Mouse (Mus musculus): ENCODE measurements at regions not wholly inside any gene's neighbourhood (a gene's known extent, or its start where the extent isn't known, plus 50 kb on each side); places are given as distances from the start of the nearest gene placed in this dataset.

DNA sequence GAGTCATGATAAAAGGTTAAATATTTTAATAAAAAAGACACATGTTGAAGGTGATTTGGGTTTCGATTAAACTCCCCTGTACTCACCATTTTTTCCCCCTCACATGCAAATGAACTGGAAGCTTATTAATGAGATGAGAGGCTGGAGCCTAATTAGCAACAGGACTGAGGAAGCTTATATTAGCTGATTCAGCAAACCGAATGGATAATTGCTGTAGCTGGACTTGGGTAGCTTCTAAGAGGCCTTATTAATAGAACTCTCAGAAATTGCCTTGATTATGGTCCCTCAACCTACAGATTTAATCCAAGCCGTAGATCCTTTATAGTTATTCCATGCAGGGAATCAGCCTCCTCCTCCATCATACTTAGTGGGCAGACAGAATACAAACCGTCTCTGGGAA lies 369.7 kb downstream of the Lmx1a start:
- DNase-seq (ENCODE audit: low spot score) (no peak), ATAC-seq (ENCODE audit: insufficient number of reproducible peaks, low FRiP score, low TSS enrichment, low read depth) (no peak)
- Histone ChIP-seq H3K4me3 (ENCODE audit: low read depth, low read length) (no peak overlapping the region), H3K9ac (ENCODE audit: low read length) (no peak overlapping the region), H3K4me2 (ENCODE audit: low read depth, severe bottlenecking) (no peak overlapping the region), H3K36me3 (ENCODE audit: control insufficient read depth, insufficient read depth, low read length) (no peaks in the 10 kb centered on the region), H3K27ac (replicated peaks; ENCODE audit: low read depth, low read length) (no peak overlapping the region), H3K27me3 (ENCODE audit: control insufficient read depth, insufficient read depth, low read length) (no peaks in the 10 kb centered on the region), H3K4me1 (ENCODE audit: control insufficient read depth, insufficient read depth, low read length) (no peaks in the 10 kb centered on the region), H3K9me3 (ENCODE audit: control insufficient read depth, low read length) (no peaks in the 10 kb centered on the region)
- WGBS = 80% methylated on average over 4 of the region's 4 CpGs

DNA sequence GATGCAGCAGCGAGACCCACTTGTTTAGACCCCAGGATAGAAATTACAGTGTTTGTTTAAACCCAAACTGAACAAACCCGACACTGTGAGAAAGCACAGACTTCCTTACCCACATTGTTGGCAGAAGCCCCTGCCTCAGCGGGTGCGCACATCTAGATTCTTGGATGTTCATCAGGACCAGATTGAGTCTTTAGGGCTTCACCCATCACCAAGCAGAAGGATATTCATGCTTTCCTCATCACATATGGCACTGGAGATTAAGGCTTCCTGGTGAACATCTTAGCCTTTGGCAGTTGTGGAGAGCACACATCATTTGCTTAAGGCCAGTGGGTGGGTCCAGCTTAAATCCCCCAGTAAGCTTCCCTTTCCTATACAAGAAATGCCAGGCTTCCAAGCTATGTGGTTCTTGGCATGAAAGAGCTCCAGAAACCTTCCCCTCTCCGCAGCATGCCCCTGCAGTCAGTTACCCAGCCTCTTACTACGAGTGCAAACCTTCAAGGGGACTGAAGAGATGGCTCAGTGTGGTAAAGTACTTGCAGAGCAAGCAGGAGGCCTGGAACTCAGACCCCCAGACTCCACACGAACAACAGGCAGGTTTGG lies 367.9 kb downstream of the Pbx1 start:
- no peak for DNase-seq (ENCODE audit: low spot score)
- Histone ChIP-seq H3K27ac (replicated peaks; ENCODE audit: low read depth, low read length) (no peak overlapping the region), H3K27me3 (ENCODE audit: control insufficient read depth, insufficient read depth, low read length) (no peaks in the 10 kb centered on the region), H3K9ac (ENCODE audit: low read length) (no peak overlapping the region), H3K36me3 (ENCODE audit: control insufficient read depth, insufficient read depth, low read length) (no peaks in the 10 kb centered on the region), H3K4me3 (ENCODE audit: low read depth, low read length) (no peak overlapping the region), H3K4me2 (ENCODE audit: low read depth, severe bottlenecking) (no peak overlapping the region), H3K9me3 (ENCODE audit: control insufficient read depth, low read length) (no peaks in the 10 kb centered on the region), H3K4me1 (ENCODE audit: control insufficient read depth, insufficient read depth, low read length) (no peaks in the 10 kb centered on the region)
- 77% methylated on average over 7 of the region's 7 CpGs for WGBS
- ATAC-seq (ENCODE audit: insufficient number of reproducible peaks, low FRiP score, low TSS enrichment, low read depth) = no peak

DNA sequence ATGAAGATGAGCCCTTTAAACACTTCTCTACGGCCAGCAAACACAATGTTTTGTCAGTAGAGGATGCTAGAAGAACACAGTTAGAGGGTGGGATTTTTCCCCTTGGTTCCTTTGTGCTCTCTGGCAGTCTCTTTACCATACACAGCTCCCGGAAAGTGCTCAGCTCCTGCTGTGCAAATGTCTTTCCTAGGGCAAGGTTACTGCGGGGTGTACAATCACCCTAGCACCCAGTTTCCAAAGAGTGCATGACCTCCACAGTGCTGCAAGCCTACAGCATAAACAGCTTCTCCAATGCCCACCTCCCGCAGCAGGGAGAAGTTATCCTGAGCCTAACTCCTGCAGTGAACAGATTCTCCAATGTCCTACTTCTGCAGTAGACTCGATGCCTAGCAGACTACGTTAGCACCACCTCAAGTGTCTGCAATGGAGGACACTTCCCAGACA lies 366.4 kb downstream of the Pbx1 start:
- ATAC-seq (ENCODE audit: insufficient number of reproducible peaks, low FRiP score, low TSS enrichment, low read depth) (no peak), DNase-seq (ENCODE audit: low spot score) (no peak)
- H3K9me3 ChIP-seq (ENCODE audit: control insufficient read depth, low read length) = no peaks in the 10 kb centered on the region
- no peaks in the 10 kb centered on the region for H3K36me3 ChIP-seq (ENCODE audit: control insufficient read depth, insufficient read depth, low read length)
- H3K27ac ChIP-seq (replicated peaks; ENCODE audit: low read depth, low read length) = no peak overlapping the region
- H3K4me2 ChIP-seq (ENCODE audit: low read depth, severe bottlenecking) = no peak overlapping the region
- no peak overlapping the region for H3K9ac ChIP-seq (ENCODE audit: low read length)
- H3K4me1 ChIP-seq (ENCODE audit: control insufficient read depth, insufficient read depth, low read length) = no peaks in the 10 kb centered on the region
- H3K4me3 ChIP-seq (ENCODE audit: low read depth, low read length) = no peak overlapping the region
- WGBS = 59% methylated on average over 6 of the region's 6 CpGs
- no peaks in the 10 kb centered on the region for H3K27me3 ChIP-seq (ENCODE audit: control insufficient read depth, insufficient read depth, low read length)

DNA sequence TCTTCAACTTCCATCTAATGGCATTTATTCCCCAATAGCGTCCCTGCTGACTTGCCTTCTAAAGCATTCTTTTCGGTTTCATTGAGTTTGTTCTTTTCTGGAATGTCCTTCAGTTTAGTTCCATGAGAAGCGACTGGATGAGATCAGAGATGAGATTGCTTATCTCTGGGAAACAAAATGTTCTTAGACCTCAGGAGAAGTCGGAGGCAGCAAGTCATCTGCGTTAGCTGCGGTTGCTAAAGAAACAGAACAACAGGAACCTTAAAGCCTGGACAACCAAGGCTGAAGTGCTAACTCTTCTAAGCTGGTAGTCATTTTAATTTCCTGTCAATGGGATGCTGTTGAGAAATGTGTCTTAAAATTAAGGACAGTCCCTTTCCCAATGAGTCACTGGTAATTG lies 365.3 kb downstream of the Pbx1 start:
- H3K4me2 ChIP-seq (ENCODE audit: low read depth, severe bottlenecking) = no peak overlapping the region
- 73% methylated on average over 6 of the region's 6 CpGs for WGBS
- no peak overlapping the region for H3K4me3 ChIP-seq (ENCODE audit: low read depth, low read length)
- no peak overlapping the region for H3K27ac ChIP-seq (replicated peaks; ENCODE audit: low read depth, low read length)
- no peaks in the 10 kb centered on the region for H3K4me1 ChIP-seq (ENCODE audit: control insufficient read depth, insufficient read depth, low read length)
- H3K36me3 ChIP-seq (ENCODE audit: control insufficient read depth, insufficient read depth, low read length) = no peaks in the 10 kb centered on the region
- DNase-seq (ENCODE audit: low spot score) (no peak), ATAC-seq (ENCODE audit: insufficient number of reproducible peaks, low FRiP score, low TSS enrichment, low read depth) (no peak)
- H3K9ac ChIP-seq (ENCODE audit: low read length) = no peak overlapping the region
- no peaks in the 10 kb centered on the region for H3K27me3 ChIP-seq (ENCODE audit: control insufficient read depth, insufficient read depth, low read length)
- H3K9me3 ChIP-seq (ENCODE audit: control insufficient read depth, low read length) = no peaks in the 10 kb centered on the region

DNA sequence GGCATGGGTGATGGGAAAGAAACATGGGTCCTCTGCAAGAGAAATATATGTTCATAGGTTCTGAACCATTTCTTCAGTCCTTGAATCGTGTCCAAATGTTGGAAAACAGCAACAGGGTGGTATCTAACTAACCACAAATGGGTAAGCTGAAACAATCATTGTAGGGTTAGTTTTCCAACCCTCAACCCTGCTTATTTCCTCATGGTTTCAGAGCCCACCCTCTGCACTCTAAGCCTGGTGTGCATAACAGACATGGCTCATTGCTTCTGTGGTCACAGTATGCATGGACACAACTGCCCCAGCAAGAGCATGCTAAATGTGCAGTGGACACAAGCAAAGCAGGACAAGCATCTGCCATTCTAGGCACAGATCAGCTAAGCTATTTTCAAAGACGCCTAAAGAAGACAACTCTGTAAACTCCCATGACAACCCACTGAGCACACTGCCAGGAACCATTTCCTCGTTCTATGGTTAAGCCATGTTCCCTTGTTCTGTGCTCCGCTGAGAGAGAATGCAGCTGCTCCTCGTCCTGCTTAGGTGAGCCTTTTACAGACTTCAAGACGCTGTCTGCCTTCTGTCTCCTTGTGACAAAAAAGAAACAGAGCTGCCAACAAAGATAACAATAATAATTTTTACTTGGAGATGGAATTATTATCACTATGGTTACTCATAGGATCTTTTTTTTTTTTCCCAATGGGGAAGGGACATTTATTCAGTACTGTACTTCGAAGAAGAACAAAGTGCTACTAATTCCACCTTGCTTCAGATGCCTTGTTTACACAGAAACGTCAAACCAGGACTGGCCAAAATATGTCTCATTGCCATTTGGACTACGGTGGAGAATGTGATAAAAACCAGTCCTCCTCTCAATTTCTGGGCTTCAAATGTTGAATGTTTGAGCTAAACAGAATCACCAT lies 363.8 kb downstream of the Pbx1 start:
- H3K36me3 ChIP-seq (ENCODE audit: control insufficient read depth, insufficient read depth, low read length) = no peaks in the 10 kb centered on the region
- H3K27ac ChIP-seq (replicated peaks; ENCODE audit: low read depth, low read length) = no peak overlapping the region
- ATAC-seq (ENCODE audit: insufficient number of reproducible peaks, low FRiP score, low TSS enrichment, low read depth) (no peak), DNase-seq (ENCODE audit: low spot score) (no peak)
- no peak overlapping the region for H3K9ac ChIP-seq (ENCODE audit: low read length)
- H3K4me1 ChIP-seq (ENCODE audit: control insufficient read depth, insufficient read depth, low read length) = no peaks in the 10 kb centered on the region
- WGBS = 82% methylated on average over 9 of the region's 9 CpGs
- no peaks in the 10 kb centered on the region for H3K9me3 ChIP-seq (ENCODE audit: control insufficient read depth, low read length)
- H3K4me2 ChIP-seq (ENCODE audit: low read depth, severe bottlenecking) = no peak overlapping the region
- no peak overlapping the region for H3K4me3 ChIP-seq (ENCODE audit: low read depth, low read length)
- H3K27me3 ChIP-seq (ENCODE audit: control insufficient read depth, insufficient read depth, low read length) = no peaks in the 10 kb centered on the region

DNA sequence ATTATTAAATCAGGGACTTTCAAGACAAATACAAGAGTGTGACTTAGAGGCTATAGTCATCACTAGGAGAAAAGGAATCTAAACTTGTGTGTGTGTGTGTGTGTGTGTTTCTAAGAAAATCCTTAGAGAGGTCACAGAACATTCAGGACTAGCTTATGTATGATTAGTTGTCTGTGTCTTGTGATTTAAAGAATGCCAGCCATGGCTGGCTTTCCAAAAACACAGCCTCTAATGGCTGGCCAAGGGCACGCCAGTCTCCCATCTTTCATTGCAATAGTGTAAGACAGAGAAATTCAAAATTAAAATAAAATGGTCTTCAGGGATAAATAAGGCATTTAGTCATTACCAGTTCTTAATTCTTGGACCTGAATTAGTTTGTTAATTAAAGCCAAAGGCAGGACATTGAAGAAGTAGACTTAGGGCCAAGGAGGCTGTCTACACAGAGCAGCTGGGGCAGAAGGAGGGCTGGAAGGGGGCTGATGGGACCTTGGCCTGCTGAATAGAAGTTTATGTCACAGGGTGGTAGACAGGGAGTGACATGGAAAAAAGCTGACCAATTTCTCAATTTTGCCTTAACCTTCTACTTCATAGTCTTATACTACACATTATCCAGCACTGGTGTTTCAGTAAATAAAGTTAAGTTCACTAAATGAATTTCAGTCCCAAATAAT lies 363.0 kb downstream of the Pbx1 start:
- ATAC-seq (ENCODE audit: insufficient number of reproducible peaks, low FRiP score, low TSS enrichment, low read depth) (no peak), DNase-seq (ENCODE audit: low spot score) (no peak)
- no peaks in the 10 kb centered on the region for H3K4me1 ChIP-seq (ENCODE audit: control insufficient read depth, insufficient read depth, low read length)
- H3K9ac ChIP-seq (ENCODE audit: low read length) = no peak overlapping the region
- H3K4me3 ChIP-seq (ENCODE audit: low read depth, low read length) = no peak overlapping the region
- no peaks in the 10 kb centered on the region for H3K9me3 ChIP-seq (ENCODE audit: control insufficient read depth, low read length)
- WGBS = 82% methylated on average over 1 of the region's 1 CpGs
- no peaks in the 10 kb centered on the region for H3K27me3 ChIP-seq (ENCODE audit: control insufficient read depth, insufficient read depth, low read length)
- no peaks in the 10 kb centered on the region for H3K36me3 ChIP-seq (ENCODE audit: control insufficient read depth, insufficient read depth, low read length)
- no peak overlapping the region for H3K27ac ChIP-seq (replicated peaks; ENCODE audit: low read depth, low read length)
- H3K4me2 ChIP-seq (ENCODE audit: low read depth, severe bottlenecking) = no peak overlapping the region

All from limb, embryonic 11.5 days (tissue).